Mouse (Mus musculus) layer of hippocampus, adult 8-10 months (tissue): ENCODE measurements around the gene Hist1h2ai. TPM values are rescaled to one million over a fixed set of nuclear protein-coding genes. Genes with fewer than 3 reads are reported as not detected.
A peak's percentile ranks its signal among the peaks of the same experiment; 100 is the strongest.
"Not testable (repeated sequence)": the region's sequence is repeated elsewhere in the genome, so short reads cannot be mapped to it uniquely, and the experiment has no call there.

ENCODE experiments used
- DNase-seq, 2 experiments: peaks; one replicate each; pipeline ENCODE4 v3.0.0; 2022; ENCODE audit warnings: low spot score in 2 of 2
- total RNA-seq, 4 experiments: library from RNA; stranded (reverse); gene quantifications; 2 replicates each; pipeline ENCODE4 v1.2.4; 2022

Gene Hist1h2ai
- 10 to 100 TPM in 2 of 4 experiments, 1 to 10 TPM in 2; 8.1 to 36.7 (median 16.0) TPM for total RNA-seq

GRCm38 (mm10) chr13:21715864-21716539, at the start of gene Hist1h2ai, which contains the start of gene Hist1h2bl:
Gene Hist1h2ai, plus strand, starts transcription at chr13:21716422.
Gene Hist1h2bl, minus strand, starts transcription at chr13:21716143.
- peak; percentile 86 to 92 for DNase-seq

- no peak for DNase-seq
Observed at GRCm38 (mm10) chr13:21677305-21677704, 38.9 kb upstream of the Hist1h2ai start, which contains the start of gene Olfr1360. Gene Olfr1360, minus strand, starts transcription at chr13:21677405.

GRCm38 (mm10) chr13:21697811-21698210, 18.4 kb upstream of the Hist1h2ai start, which contains the start of gene Olfr1359:
Gene Olfr1359, plus strand, starts transcription at chr13:21698111.
- DNase-seq: no peak

- no peak for DNase-seq
Observed at GRCm38 (mm10) chr13:21706669-21707068, 9.6 kb upstream of the Hist1h2ai start.

GRCm38 (mm10) chr13:21710031-21710711, 6.1 kb upstream of the Hist1h2ai start:
- peak; percentile 74 to 89 for DNase-seq

- DNase-seq: peak; percentile 65 to 88
Observed at GRCm38 (mm10) chr13:21710821-21711525, 5.2 kb upstream of the Hist1h2ai start.

GRCm38 (mm10) chr13:21711698-21712097, 4.5 kb upstream of the Hist1h2ai start:
- DNase-seq: no peak

- peak; percentile 38 to 68 for DNase-seq
Observed at GRCm38 (mm10) chr13:21714725-21715124, 1.5 kb upstream of the Hist1h2ai start.

GRCm38 (mm10) chr13:21715131-21715863, 925 bp upstream of the Hist1h2ai start:
- DNase-seq: no peak

- not testable (repeated sequence) for DNase-seq
Observed at GRCm38 (mm10) chr13:21716540-21717391, 544 bp downstream of the Hist1h2ai start.

GRCm38 (mm10) chr13:21717397-21718357, 1.5 kb downstream of the Hist1h2ai start, which contains the start of gene Hist1h3h:
Gene Hist1h3h, plus strand, starts transcription at chr13:21717659.
- DNase-seq: peak; percentile 86 to 92

- no peak for DNase-seq
Observed at GRCm38 (mm10) chr13:21718381-21719080, 2.3 kb downstream of the Hist1h2ai start.

GRCm38 (mm10) chr13:21721107-21721756, 5.0 kb downstream of the Hist1h2ai start:
- not testable (repeated sequence) for DNase-seq

- peak; percentile 60 to 65 for DNase-seq
Observed at GRCm38 (mm10) chr13:21721757-21722372, 5.6 kb downstream of the Hist1h2ai start, which contains the start of gene Hist1h2bm. Gene Hist1h2bm, plus strand, starts transcription at chr13:21722044.

- DNase-seq: no peak
Observed at GRCm38 (mm10) chr13:21722373-21722925, 6.2 kb downstream of the Hist1h2ai start.

GRCm38 (mm10) chr13:21722993-21723836, 7.0 kb downstream of the Hist1h2ai start:
- no peak for DNase-seq
